Mouse (Mus musculus) gastrocnemius, postnatal 10 days (tissue): ENCODE results near the gene Il17rc. TPM values are rescaled to one million over a fixed set of nuclear protein-coding genes. Genes with fewer than 3 reads are reported as not detected.

Source experiments
- DNase-seq: peaks from one replicate; pipeline ENCODE4 v3.0.0; 2021; ENCODE audit warnings: mixed read lengths
- microRNA-seq, 2 experiments: library from miRNA; unstranded; fragments of <30 nt; microRNA quantifications; one replicate each; pipeline ENCODE4 v1.2.0; 2021
- total RNA-seq, 2 experiments: library from RNA; stranded (reverse); gene quantifications; 2 replicates each; pipeline ENCODE4 v1.2.3; 2021

The Il17rc gene
- total RNA-seq, 2 experiments from 2014 or later: 5.9 to 9.1 TPM

GRCm38 (mm10) chr6:113499346-113499745 is 28.1 kb downstream of the Il17rc start:
- DNase-seq: no peak

DNA sequence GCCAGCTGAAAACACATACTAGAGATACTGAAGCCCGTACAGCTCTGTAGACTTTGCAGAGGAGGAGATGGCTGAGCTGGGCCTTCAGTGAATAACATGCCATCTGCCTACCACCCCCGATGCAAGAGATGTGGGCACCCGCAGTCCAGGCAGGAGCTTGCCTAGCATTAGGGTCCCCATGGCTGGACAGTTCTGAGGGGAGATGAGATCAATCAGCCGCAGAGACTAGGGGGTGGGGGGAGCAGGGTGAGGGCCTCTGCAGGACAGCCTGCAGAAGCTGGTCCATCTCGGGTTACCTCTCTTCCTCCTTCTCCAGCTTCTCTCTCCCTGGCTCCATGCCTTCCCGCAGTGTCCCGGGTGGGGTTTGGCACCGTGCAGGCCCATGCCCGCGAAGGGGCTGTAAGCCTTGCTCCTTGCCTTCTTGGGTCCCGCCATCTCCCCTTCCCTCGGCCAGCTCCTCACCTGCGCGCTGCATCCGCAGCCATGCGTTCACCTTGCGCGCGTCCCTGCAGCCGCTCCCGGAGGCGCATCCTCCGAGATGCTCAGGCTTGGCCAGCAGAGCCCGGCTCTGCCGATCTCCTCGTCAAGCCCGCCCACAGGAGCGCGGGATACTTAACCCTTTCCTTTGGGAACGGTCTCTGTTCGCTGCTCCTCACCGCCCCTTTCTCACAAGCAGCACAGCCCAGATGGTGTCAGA is 30.3 kb downstream of the Il17rc start, which contains the start of gene Prrt3:
Gene Prrt3 (minus strand): TSS at position 544 of the 697 bp plus-strand sequence.
- DNase-seq: no peak

DNA sequence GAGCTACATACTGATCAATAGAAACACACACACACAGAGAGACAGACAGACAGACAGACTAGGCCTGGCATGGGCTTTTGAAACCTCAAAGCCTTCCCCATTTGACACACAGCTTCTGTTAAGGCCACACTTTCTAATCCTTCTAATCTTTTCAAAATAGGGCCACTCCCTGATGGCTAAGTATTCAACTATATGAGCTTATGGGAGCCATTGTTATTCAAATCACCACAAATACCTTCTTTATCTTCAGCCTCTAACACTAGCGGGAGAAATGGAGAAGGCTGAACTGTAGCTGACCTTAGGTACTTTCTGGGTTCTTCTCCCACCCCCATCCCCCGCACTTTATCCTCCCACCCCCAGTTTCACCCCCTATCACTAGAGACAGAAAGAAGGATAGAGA is 31.6 kb downstream of the Il17rc start:
- no peak for DNase-seq

GRCm38 (mm10) chr6:113505689-113506088 is 34.5 kb downstream of the Il17rc start:
- no peak for DNase-seq

- DNase-seq: no peak
Observed at GRCm38 (mm10) chr6:113507130-113507529, 35.9 kb downstream of the Il17rc start.

DNA sequence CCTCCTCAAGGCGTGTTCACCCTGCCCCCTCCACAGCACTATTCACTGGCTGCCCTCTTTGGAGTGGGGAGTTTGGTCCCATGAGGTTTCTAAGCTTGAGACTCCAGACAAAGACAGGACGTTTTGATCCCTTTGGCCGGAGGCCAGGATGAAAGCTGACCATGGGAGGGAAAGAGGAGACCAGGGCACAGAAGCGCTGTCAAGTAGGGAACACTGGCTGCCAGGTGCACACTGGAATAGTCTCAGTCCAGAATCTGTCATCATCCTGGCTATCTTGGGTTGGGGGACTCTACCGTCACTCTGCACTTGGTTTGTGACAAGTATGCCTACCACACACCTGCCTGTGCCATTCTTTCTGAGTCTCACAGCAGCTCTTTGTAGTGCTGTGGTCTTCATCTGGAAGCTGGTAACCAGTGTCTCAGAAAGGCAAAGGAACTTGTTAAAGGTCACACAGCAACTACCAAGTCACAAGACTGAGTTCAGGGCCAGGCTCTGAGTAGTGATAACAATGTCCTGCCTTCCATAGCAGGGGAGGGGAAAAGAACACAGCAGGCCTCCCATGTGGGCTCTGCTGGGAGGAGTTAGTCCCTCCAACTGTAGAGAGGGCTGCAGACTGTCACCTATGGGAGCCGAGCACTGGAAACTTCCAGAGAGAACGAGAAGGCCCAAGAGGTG is 37.2 kb downstream of the Il17rc start:
- peak; percentile 64 for DNase-seq

GRCm38 (mm10) chr6:113508947-113509280 is 37.7 kb downstream of the Il17rc start:
- peak; percentile 47 for DNase-seq

DNA sequence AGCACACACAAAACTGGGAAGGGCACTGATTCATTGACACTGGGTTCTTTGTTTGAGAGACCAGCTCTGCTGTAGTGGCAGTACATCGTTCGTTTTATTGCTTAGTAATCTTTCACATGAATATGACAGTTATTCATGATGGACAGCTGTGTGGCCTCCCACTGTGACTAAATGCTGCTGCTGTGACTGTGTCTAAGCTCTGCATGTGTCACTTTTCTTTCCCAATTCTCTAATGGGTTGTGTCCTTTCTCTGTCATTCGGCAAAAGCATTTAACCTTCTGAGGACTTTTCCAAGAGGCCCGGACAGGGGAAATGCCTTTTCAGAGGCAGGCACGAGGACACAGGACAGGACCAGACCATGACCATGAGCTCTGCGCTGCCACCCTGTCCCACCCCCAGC is 42.7 kb downstream of the Il17rc start:
- no peak for DNase-seq

- no peak for DNase-seq
Observed at GRCm38 (mm10) chr6:113514600-113514999, 43.4 kb downstream of the Il17rc start.

- DNase-seq: no peak
Observed at GRCm38 (mm10) chr6:113517434-113518080, 46.3 kb downstream of the Il17rc start.

- no peak for DNase-seq
Observed at GRCm38 (mm10) chr6:113522310-113522709, 51.1 kb downstream of the Il17rc start.

DNA sequence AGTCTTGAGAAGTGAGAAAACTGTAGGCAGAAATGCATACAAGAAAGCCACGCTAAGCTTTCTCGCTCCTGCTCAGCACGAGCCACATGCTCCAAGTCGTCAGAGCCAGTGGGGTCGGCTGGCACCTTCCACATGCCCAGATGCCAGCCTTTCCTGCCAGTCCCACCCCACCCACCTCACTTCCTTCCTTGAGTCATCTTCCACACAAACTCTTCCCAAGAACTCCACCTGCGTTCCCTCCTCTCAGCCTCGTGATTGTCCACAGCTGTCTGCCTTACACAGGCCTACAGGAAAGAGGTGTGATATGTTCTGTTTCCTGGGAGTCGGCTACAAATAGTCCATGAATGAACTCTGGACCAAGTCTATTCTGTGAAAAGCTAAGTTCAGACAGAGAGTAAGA is 52.2 kb downstream of the Il17rc start:
- DNase-seq: no peak

- DNase-seq: peak; percentile 94
Observed at GRCm38 (mm10) chr6:113530932-113531839, 60.0 kb downstream of the Il17rc start, which contains the start of the genes Emc3 and Fancd2. TSS of gene Emc3 (minus strand) at chr6:113531652. TSS of gene Fancd2 (plus strand) at chr6:113531682.

DNA sequence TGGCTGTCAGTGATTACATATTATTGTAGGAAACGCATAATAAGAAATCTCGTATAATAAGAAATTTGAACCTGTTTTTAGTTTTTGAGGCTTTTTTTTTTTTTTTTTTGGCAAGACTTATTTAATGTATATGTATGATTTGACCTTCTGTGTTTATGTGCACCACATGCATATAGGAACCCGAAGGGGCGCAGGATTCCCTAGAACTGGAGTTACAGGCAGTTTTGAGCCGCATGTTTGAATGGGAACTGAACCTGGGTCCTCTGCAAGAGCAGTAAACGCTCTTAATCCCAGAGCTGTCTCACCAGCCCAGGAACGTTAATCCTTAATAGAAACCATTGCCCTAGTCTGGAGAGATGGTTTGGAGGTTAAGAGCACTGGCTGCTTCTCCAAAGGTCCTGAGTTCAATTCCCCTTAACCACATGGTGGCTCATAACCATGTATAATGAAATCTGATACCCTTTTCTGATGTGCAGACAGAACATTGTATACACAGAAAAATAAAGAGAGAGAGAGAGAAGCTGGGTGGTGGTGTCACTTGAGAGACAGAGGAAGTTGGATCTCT is 60.7 kb downstream of the Il17rc start:
- no peak for DNase-seq

Small RNA genes within 50 kb of the gene (microRNA-seq; reads per million reads assigned to microRNA genes)
- gene Gm23365 (0 reads per million in 2 experiments), gene Gm24387 (0 reads per million in 2 experiments)

Other genes with a start within 250 kb of the Il17rc start
- gene Mtmr14, start 233.6 kb upstream of the Il17rc start, total RNA-seq: 10 to 100 TPM; 11.9 to 13.2 TPM
- under 1 TPM in 1 of 2 experiments, not detected in 1; 0.23 TPM for gene Cpne9, start 189.1 kb upstream of the Il17rc start, total RNA-seq
- 10 to 100 TPM; 13.7 to 18.2 TPM for gene Brpf1, start 164.3 kb upstream of the Il17rc start, total RNA-seq
- gene Ogg1, start 144.5 kb upstream of the Il17rc start, total RNA-seq: 1 to 10 TPM; 8.1 to 8.2 TPM
- gene Camk1, start 127.4 kb upstream of the Il17rc start, total RNA-seq: 10 to 100 TPM; 35.9 to 44.2 TPM
- gene Tada3, start 93.5 kb upstream of the Il17rc start, total RNA-seq: 10 to 100 TPM; 18.8 to 21.7 TPM
- 10 to 100 TPM; 86.3 to 94.5 TPM for gene Arpc4, start 93.3 kb upstream of the Il17rc start, total RNA-seq
- gene Ttll3, start 82.2 kb upstream of the Il17rc start, total RNA-seq: 1 to 10 TPM; 1.1 to 2.2 TPM
- 10 to 100 TPM; 10.0 to 11.3 TPM for gene Rpusd3, start 52.1 kb upstream of the Il17rc start, total RNA-seq
- 1 to 10 TPM; 3.9 to 6.4 TPM for gene Cidec, start 35.7 kb upstream of the Il17rc start, total RNA-seq
- gene Jagn1, start 28.9 kb upstream of the Il17rc start, total RNA-seq: 10 to 100 TPM; 27.9 to 32.7 TPM
- gene Il17re, start 12.9 kb upstream of the Il17rc start, total RNA-seq: under 1 TPM; 0.45 to 0.61 TPM
- 10 to 100 TPM; 33.8 to 39.8 TPM for gene Creld1, start 11.9 kb downstream of the Il17rc start, total RNA-seq
- under 1 TPM; 0.20 to 0.23 TPM for gene Prrt3, start 30.5 kb downstream of the Il17rc start, total RNA-seq
- 10 to 100 TPM; 52.1 to 55.1 TPM for gene Emc3, start 60.2 kb downstream of the Il17rc start, total RNA-seq
- 1 to 10 TPM; 2.3 to 2.4 TPM for gene Fancd2, start 60.3 kb downstream of the Il17rc start, total RNA-seq
- not detected for gene Fancd2os, start 129.3 kb downstream of the Il17rc start, total RNA-seq
- 10 to 100 TPM; 64.2 to 66.3 TPM for gene Brk1, start 133.3 kb downstream of the Il17rc start, total RNA-seq
- 10 to 100 TPM; 10.1 to 13.4 TPM for gene Vhl, start 152.5 kb downstream of the Il17rc start, total RNA-seq
- 1 to 10 TPM; 6.3 to 7.2 TPM for gene Irak2, start 167.0 kb downstream of the Il17rc start, total RNA-seq
- gene Tatdn2, start 225.6 kb downstream of the Il17rc start, total RNA-seq: 10 to 100 TPM; 36.1 to 37.8 TPM
- not detected for gene Ghrl, start 248.5 kb downstream of the Il17rc start, total RNA-seq